Mouse (Mus musculus) mouse embryonic stem cell (cell line): ENCODE data around the gene Lrp2.

Experiments
- in situ Hi-C, 2 experiments: fragments of 300-500 bp; cut with MboI; formaldehyde crosslinking; loops; 1 replicate in 1 of 2; 3 replicates in 1 of 2; pipeline ENCODE4 v1.14.3; 2019 to 2020; ENCODE audit warnings: low sequenced_read_pairs in 2 of 2, low pct_unique_long_range_greater_than_20kb in 1 of 2, mixed read lengths in 1 of 2; ENCODE audit not compliant: unreplicated experiment in 1 of 2

The Lrp2 gene

DNA sequence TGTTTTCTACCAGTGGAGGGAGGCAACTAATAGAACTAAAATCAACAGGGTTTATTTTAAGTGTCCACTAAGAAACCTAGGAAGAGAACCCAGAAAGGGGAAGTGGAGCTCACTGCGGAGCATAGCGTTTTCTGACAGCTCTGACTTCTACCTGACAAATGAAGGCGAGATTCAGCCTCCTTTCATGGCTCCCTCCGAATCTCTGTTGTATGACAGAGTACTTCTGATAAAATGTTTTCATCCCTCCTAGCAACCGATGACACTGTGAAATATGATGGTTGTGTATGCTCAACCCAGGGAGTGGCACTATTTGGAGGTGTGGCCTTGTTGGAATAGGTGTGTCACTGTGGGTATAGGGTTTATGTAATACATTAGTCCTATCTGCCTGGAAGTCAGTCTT is 203.0 kb downstream of the Lrp2 start:
- in situ Hi-C loops: no loop called here

- in situ Hi-C loops: no loop called here
Measured at GRCm38 (mm10) chr2:69381740-69382139, 204.1 kb downstream of the Lrp2 start.

- in situ Hi-C loops: no loop called here
Measured at GRCm38 (mm10) chr2:69380281-69380680, 205.6 kb downstream of the Lrp2 start, which contains the start of gene Dhrs9. Gene Dhrs9, plus strand, starts transcription at chr2:69380445.

DNA sequence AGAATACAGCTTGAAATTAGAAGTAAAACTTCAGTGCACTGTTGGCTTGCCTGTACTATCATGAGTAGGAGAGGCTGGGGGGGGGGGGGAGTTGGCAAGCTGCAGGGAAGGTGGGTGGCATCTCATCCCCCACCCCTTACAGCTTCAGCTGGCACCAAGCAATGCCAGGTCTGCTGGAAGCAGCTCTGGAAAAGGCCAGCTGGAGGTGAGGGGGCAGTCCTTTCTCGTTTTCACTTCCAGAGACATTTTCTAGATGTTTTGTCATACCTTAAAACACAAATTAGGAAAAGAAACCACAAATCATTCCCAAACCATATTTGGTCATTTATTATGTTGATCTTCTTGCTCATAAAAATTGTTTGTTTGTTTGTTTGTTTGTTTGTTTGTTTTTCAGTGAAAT is 206.1 kb downstream of the Lrp2 start:
- in situ Hi-C loops: no loop called here

GRCm38 (mm10) chr2:69376780-69377179 is 209.1 kb downstream of the Lrp2 start:
- in situ Hi-C loops: no loop called here
